Mouse (Mus musculus): Measurements from ENCODE around the gene Smagp.

- no peak for TF ChIP-seq CTCF (IDR thresholded peaks at IDR 0.05; ENCODE audit: control insufficient read depth, insufficient read depth, insufficient read length)
- no peak for TF ChIP-seq USF1 (IDR thresholded peaks at IDR 0.05; ENCODE audit: low read depth)
- TF ChIP-seq MAX (IDR thresholded peaks at IDR 0.05): no peak
- TF ChIP-seq CEBPB (IDR thresholded peaks at IDR 0.05; ENCODE audit: low read depth): no peak
- TF ChIP-seq MYOD1 (IDR thresholded peaks at IDR 0.05; ENCODE audit: control insufficient read depth, insufficient read length, low read depth): no peak
These were observed 5.1 kb downstream of the Smagp start for GRCm38 (mm10) chr15:100631454-100632170.

All from C2C12 (cell line).